Mouse (Mus musculus): ENCODE results near the gene Tmem159. TPM values are rescaled to one million over a fixed set of nuclear protein-coding genes. Genes with fewer than 3 reads are reported as not detected.

The Tmem159 gene
- polyA plus RNA-seq, 1 experiment = 14.8 TPM

- DNase-seq (ENCODE audit: extremely low spot score in 1 of 2, low spot score in 1 of 2) = no peak
Measured at GRCm38 (mm10) chr7:120127686-120128059, 25.5 kb downstream of the Tmem159 start.

- peak; percentile 41 to 71 for DNase-seq (ENCODE audit: extremely low spot score in 1 of 2, low spot score in 1 of 2)
Measured at GRCm38 (mm10) chr7:120128951-120129350, 26.8 kb downstream of the Tmem159 start.

- no peak for DNase-seq (ENCODE audit: extremely low spot score in 1 of 2, low spot score in 1 of 2)
Measured at GRCm38 (mm10) chr7:120142743-120143142, 40.6 kb downstream of the Tmem159 start.

- no peak for DNase-seq (ENCODE audit: extremely low spot score in 1 of 2, low spot score in 1 of 2)
Measured at GRCm38 (mm10) chr7:120145191-120145590, 43.0 kb downstream of the Tmem159 start, which contains the start of gene Zp2. Gene Zp2, minus strand, starts transcription at chr7:120145291.

GRCm38 (mm10) chr7:120150257-120150656 lies 48.1 kb downstream of the Tmem159 start:
- no peak for DNase-seq (ENCODE audit: extremely low spot score in 1 of 2, low spot score in 1 of 2)

DNA sequence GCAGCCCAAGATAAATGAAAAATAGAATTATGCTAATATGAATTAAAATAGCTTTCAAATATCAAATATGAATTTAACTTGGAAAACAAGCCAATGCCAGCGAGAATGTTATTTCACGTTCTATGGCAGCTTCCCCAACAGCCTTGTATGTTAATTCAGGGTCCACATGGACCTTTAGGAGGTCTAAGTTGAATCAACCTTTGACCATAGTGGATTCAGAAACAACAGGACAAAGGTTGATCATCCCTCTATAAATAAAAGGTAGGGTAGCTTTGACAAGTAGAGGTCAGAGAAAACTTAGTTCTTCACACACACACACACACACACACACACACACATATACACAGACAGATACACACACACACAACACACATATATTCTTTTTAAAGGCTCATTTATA lies 48.7 kb downstream of the Tmem159 start:
- no peak for DNase-seq (ENCODE audit: extremely low spot score in 1 of 2, low spot score in 1 of 2)

GRCm38 (mm10) chr7:120156841-120157409 lies 54.8 kb downstream of the Tmem159 start:
- peak in 1 of 2 experiments; percentile 63 for DNase-seq (ENCODE audit: extremely low spot score in 1 of 2, low spot score in 1 of 2)

DNA sequence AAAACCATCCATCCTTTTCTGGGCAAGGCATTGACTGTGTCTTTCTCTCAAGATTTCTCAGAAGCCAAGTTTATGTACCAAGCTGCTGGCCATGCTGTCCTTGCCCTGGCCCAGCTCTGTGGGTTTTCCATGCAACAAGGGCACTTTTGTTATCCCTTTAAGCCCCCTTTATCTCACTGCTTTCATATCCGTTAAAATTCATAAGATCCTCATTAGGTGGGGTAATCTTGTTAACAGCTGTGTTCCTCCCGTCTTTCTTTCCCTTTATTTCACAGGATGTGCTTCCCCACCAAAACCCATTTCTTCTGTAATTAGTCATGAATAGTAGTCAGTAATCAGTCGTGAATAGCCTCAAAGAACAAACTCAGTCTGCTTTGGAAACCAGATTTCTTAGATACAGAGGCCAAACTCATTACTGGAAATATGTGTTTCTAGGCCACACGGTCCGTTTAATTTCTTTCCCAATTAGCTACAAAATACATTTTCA lies 55.5 kb downstream of the Tmem159 start:
- no peak for DNase-seq (ENCODE audit: extremely low spot score in 1 of 2, low spot score in 1 of 2)

DNA sequence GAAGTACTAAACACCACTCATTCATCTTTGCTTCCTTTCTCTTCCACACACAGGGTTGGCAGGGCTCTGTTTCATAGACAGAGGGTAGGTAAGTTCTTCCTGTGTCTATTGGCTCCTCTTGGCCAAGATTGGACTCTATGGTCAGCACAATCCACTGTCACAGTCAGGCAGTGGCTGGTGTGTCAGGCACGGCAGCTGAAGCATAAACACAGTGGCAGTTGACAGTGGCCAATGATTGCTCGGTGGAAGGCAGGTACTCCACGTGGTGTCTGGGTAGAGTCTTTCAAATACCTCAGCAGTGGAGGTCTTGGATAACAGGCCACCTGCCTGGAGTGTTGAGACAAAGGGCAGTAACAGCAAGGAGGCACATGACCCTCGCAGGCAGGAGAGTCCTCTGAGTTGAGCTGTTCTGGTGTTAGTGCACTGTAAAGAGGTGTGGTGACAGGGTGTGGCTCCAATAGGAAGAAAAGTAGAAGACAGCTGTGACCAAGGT lies 56.0 kb downstream of the Tmem159 start:
- DNase-seq (ENCODE audit: extremely low spot score in 1 of 2, low spot score in 1 of 2) = no peak

DNA sequence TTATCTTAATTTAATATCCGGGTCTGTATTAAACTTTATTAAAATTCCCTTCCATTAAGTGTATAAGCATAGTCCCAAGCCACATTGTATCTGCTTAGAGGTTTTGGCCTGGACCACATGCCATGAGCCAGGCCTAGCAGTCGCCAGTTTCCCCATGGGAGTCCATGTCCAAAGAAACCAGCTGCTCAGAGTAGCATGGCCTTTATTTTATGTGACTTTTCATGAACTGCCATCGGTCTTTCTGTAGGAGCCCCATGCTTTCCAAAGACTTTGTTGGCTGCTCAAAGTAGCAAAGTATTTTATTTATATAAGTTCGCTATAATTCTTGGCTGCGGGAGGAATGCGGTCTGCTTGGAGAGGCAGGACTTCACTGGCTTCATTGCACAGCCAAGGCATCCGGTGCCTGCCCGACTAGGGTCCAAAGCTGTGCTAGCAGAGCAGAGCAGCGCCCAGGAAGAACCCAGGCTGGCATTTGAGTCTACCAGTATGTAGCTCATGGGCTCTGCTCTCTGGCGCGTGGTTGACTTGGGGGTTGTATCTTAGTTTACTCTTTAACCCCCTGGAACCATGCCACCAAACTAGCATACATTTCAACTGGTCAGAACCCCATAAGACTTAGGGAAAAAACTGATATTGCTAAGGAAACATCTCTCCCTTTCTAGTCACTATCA lies 61.6 kb downstream of the Tmem159 start:
- DNase-seq (ENCODE audit: extremely low spot score in 1 of 2, low spot score in 1 of 2) = no peak

Other genes starting within 250 kb of the Tmem159 start
- gene Lyrm1, start 206.5 kb upstream of the Tmem159 start, polyA plus RNA-seq (2012; rRNA removed) = 17.8 and 19.1 TPM in 2 replicates
- 10.7 and 11.3 TPM in 2 replicates for gene Dcun1d3, start 206.1 kb upstream of the Tmem159 start, polyA plus RNA-seq (2012; rRNA removed)
- 0.02 and 0.06 TPM in 2 replicates for gene Dnah3, start 7.1 kb upstream of the Tmem159 start, polyA plus RNA-seq (2012; rRNA removed)
- 0.24 and 0.32 TPM in 2 replicates for gene Zp2, start 42.9 kb downstream of the Tmem159 start, polyA plus RNA-seq (2012; rRNA removed)
- 0.06 and 0.12 TPM in 2 replicates for gene Anks4b, start 71.5 kb downstream of the Tmem159 start, polyA plus RNA-seq (2012; rRNA removed)
- gene Crym, start 99.8 kb downstream of the Tmem159 start, polyA plus RNA-seq (2012; rRNA removed) = 42.4 and 80.4 TPM in 2 replicates
- gene Abca14, start 101.6 kb downstream of the Tmem159 start, polyA plus RNA-seq (2012; rRNA removed) = 0.02 TPM in 1 of 2 replicates, not detected in the other
- 0.04 TPM in 1 of 2 replicates, not detected in the other for gene Abca15, start 226.3 kb downstream of the Tmem159 start, polyA plus RNA-seq (2012; rRNA removed)